Mouse (Mus musculus) kidney, postnatal 4 days (tissue): ENCODE data around the gene Ciz1.

ENCODE experiments used
- DNase-seq, 2 experiments: peaks; one replicate each; pipeline ENCODE4 v3.0.0; 2021; ENCODE audit warnings: mixed read lengths in 2 of 2

Ciz1 gene

GRCm38 (mm10) chr2:32352151-32353006 lies at the start of gene Ciz1:
Gene Ciz1, plus strand, starts transcription at chr2:32352327.
- DNase-seq = peak; percentile 56 to 71

- DNase-seq = no peak
Observed at GRCm38 (mm10) chr2:32302952-32303351, 49.2 kb upstream of the Ciz1 start.

GRCm38 (mm10) chr2:32304145-32304832 lies 47.8 kb upstream of the Ciz1 start:
- DNase-seq = peak; percentile 80 to 84

- no peak for DNase-seq
Observed at GRCm38 (mm10) chr2:32305668-32306067, 46.5 kb upstream of the Ciz1 start.

- DNase-seq = no peak
Observed at GRCm38 (mm10) chr2:32306176-32306575, 46.0 kb upstream of the Ciz1 start.

- no peak for DNase-seq
Observed at GRCm38 (mm10) chr2:32307247-32307798, 44.8 kb upstream of the Ciz1 start.

GRCm38 (mm10) chr2:32307941-32308760 lies 44.0 kb upstream of the Ciz1 start:
- peak; percentile 56 to 74 for DNase-seq

GRCm38 (mm10) chr2:32308870-32309568 lies 43.1 kb upstream of the Ciz1 start:
- DNase-seq = no peak

- DNase-seq = no peak
Observed at GRCm38 (mm10) chr2:32310096-32310845, 41.9 kb upstream of the Ciz1 start.

GRCm38 (mm10) chr2:32311443-32312317 lies 40.4 kb upstream of the Ciz1 start:
- peak in 1 of 2 experiments; percentile 46 for DNase-seq

- peak; percentile 97 to 98 for DNase-seq
Observed at GRCm38 (mm10) chr2:32312318-32312964, 39.7 kb upstream of the Ciz1 start.

GRCm38 (mm10) chr2:32314831-32315230 lies 37.3 kb upstream of the Ciz1 start:
- DNase-seq = no peak

- peak; percentile 46 to 60 for DNase-seq
Observed at GRCm38 (mm10) chr2:32315751-32316150, 36.4 kb upstream of the Ciz1 start.

- peak; percentile 52 to 67 for DNase-seq
Observed at GRCm38 (mm10) chr2:32316887-32317656, 35.1 kb upstream of the Ciz1 start.

- DNase-seq = peak; percentile 83 to 91
Observed at GRCm38 (mm10) chr2:32317791-32318417, 34.2 kb upstream of the Ciz1 start.

- no peak for DNase-seq
Observed at GRCm38 (mm10) chr2:32318709-32319585, 33.2 kb upstream of the Ciz1 start.
